Mouse (Mus musculus) olfactory bulb, adult 2 months (tissue): ENCODE measurements around the gene Ttc30b.
"Not testable (repeated sequence)": the region's sequence is repeated elsewhere in the genome, so short reads cannot be mapped to it uniquely, and the experiment has no call there.

Experiments
- CTCF ChIP-seq: fragments of 200-500 bp; IDR thresholded peaks from 2 replicates; pipeline ENCODE4 v1.5.1; 2012; ENCODE audit warnings: low read depth, mild to moderate bottlenecking, low read length, moderate library complexity; ENCODE audit not compliant: insufficient read depth
- POLR2A ChIP-seq: fragments of 200-500 bp; IDR thresholded peaks from 2 replicates; pipeline ENCODE4 v1.6.1; 2012; ENCODE audit warnings: mild to moderate bottlenecking, low read depth, low read length, moderate library complexity; ENCODE audit not compliant: insufficient read depth

DNA sequence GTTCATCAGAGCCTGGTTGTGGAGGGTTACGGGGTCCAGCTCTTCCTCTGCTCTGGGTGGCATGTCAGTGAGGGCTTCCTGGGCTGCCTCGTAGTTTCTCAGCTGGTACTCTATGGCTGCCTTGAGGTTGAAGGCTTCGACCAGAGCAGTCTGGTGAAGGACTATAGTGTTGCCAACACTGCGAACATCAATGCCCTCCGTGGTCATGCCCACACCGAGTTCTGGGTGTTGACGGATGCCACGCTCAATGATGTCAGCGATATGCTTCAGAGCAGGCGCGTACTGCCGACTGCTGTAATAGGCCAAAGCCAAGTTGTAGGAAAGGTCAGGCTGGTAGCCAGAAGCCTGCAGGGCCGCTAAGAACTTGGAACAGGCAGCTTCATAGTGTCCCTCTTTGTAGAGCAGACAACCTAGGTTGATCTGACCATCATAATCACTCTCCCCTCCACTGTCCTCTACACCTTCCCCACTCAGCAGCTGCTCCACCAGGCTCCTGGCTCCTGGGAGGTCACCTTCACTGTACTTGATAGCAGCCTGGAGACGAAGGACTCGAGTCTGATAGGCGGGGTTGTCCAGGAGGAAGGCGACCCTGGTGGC, 767 bp downstream of the Ttc30b start:
- not testable (repeated sequence) for TF ChIP-seq CTCF, POLR2A
